Mouse (Mus musculus) neural tube, postnatal 0 days (tissue): ENCODE data around the gene Stpg1. TPM values are rescaled to one million over a fixed set of nuclear protein-coding genes. Genes with fewer than 3 reads are reported as not detected.

ENCODE experiments used
- microRNA-seq: library from miRNA; unstranded; fragments of <30 nt; microRNA quantifications from one replicate; pipeline ENCODE4, GENCODE M21; 2016
- polyA plus RNA-seq: library from polyadenylated mRNA; unstranded; fragments of >200 nt; fragmentation: Nextera tagmentation; extraction: Ambion mirVana; gene quantifications from 2 replicates; pipeline ENCODE4 v1.2.1, GENCODE M21; 2015

Gene Stpg1
- 0.55 and 0.70 TPM in 2 replicates for polyA plus RNA-seq

GRCm38 (mm10) chr4:135494521-135495396 lies at the start of gene Stpg1, which contains the start of gene Nipal3:
Gene Stpg1, plus strand, starts transcription at chr4:135494790.
Gene Nipal3, minus strand, starts transcription at chr4:135495038.

GRCm38 (mm10) chr4:135573251-135573808 lies 78.7 kb downstream of the Stpg1 start, which contains the start of gene Grhl3:
Gene Grhl3, minus strand, starts transcription at chr4:135573630.

Small RNA genes lying within 50 kb of the gene (microRNA-seq; reads per million reads assigned to microRNA genes)
- gene Gm25317 = not detected

Other genes with a start within 250 kb of the Stpg1 start
- 51.3 and 53.5 TPM in 2 replicates for gene Clic4, start 222.0 kb upstream of the Stpg1 start, polyA plus RNA-seq
- 142 and 154 TPM in 2 replicates for gene Srrm1, start 141.5 kb upstream of the Stpg1 start, polyA plus RNA-seq
- gene Ncmap, start 96.6 kb upstream of the Stpg1 start, polyA plus RNA-seq = 4.7 and 5.4 TPM in 2 replicates
- gene Rcan3, start 60.9 kb upstream of the Stpg1 start, polyA plus RNA-seq = 58.4 and 60.0 TPM in 2 replicates
- 13.4 and 14.2 TPM in 2 replicates for gene Nipal3, start 248 bp downstream of the Stpg1 start, polyA plus RNA-seq
- 1.4 and 1.7 TPM in 2 replicates for gene Grhl3, start 78.8 kb downstream of the Stpg1 start, polyA plus RNA-seq
- gene Ifnlr1, start 191.5 kb downstream of the Stpg1 start, polyA plus RNA-seq = 0.23 and 0.25 TPM in 2 replicates
- gene Il22ra1, start 233.4 kb downstream of the Stpg1 start, polyA plus RNA-seq = not detected in 2 replicates